25 mouse cellular contexts compared by ENCODE assay signal in the genomic region with DNA sequence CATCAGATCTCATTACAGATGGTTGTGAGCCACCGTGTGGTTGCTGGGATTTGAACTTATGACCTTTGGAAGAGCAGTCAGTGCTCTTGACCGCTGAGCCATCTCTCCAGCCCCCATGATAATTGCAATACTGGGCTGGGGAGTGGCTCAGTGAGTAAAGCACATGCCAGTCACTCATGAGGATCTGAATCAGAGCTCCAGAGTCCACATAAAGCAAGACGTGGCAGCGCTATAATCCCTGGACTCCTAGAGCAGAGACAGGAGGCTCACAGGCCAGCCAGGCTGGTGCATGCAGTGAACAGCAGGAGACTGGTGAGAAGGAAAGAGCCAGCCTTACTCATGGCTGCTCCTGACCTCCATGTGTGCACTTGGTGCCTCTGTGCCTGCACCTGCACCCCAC. TPM values are rescaled to one million over a fixed set of nuclear protein-coding genes. Genes with fewer than 3 reads are reported as not detected.
"Had no signal": no experiment of that assay in that cellular context is flagged by ENCODE, and none has a peak within 500 bp of the region (broad histone marks: within the 10 kb centered on the region; RNA-seq: fewer than 3 reads in every experiment).

No protein-coding gene starts in this region.

- H3K4me1 ChIP-seq: kidney, embryonic 15.5 days; limb, embryonic 10.5 days; limb, embryonic 13.5 days; liver, embryonic 12.5 days; liver, embryonic 15.5 days; lung, embryonic 15.5 days; midbrain, embryonic 10.5 days; midbrain, embryonic 13.5 days had no signal

- H3K27ac ChIP-seq: kidney, embryonic 15.5 days; layer of hippocampus, adult 2 months; limb, embryonic 10.5 days; limb, embryonic 13.5 days; liver, embryonic 12.5 days; liver, embryonic 15.5 days; lung, embryonic 15.5 days; midbrain, embryonic 10.5 days; midbrain, embryonic 13.5 days had no signal

- H3K9ac ChIP-seq: kidney, embryonic 15.5 days; limb, embryonic 13.5 days; liver, embryonic 12.5 days; liver, embryonic 15.5 days; lung, embryonic 15.5 days; midbrain, embryonic 13.5 days had no signal

- H3K9me3 ChIP-seq: kidney, embryonic 15.5 days; limb, embryonic 10.5 days; limb, embryonic 13.5 days; liver, embryonic 12.5 days; liver, embryonic 15.5 days; lung, embryonic 15.5 days; midbrain, embryonic 10.5 days; midbrain, embryonic 13.5 days had no signal

- H3K27me3 ChIP-seq: kidney, embryonic 15.5 days; limb, embryonic 13.5 days; liver, embryonic 12.5 days; liver, embryonic 15.5 days; lung, embryonic 15.5 days; midbrain, embryonic 13.5 days had no signal

- H3K4me3 ChIP-seq: kidney, embryonic 15.5 days; layer of hippocampus, adult 2 months; limb, embryonic 10.5 days; limb, embryonic 13.5 days; liver, embryonic 12.5 days; liver, embryonic 15.5 days; lung, embryonic 15.5 days; midbrain, embryonic 10.5 days; midbrain, embryonic 13.5 days; myocyte had no signal

- ATAC-seq: liver, embryonic 12.5 days; midbrain, embryonic 13.5 days; midbrain, embryonic 16.5 days had no signal

- H3K4me2 ChIP-seq: kidney, embryonic 15.5 days; limb, embryonic 13.5 days; liver, embryonic 12.5 days; liver, embryonic 15.5 days; lung, embryonic 15.5 days; midbrain, embryonic 13.5 days had no signal

- H3K36me3 ChIP-seq: kidney, embryonic 15.5 days; limb, embryonic 10.5 days; limb, embryonic 13.5 days; liver, embryonic 12.5 days; liver, embryonic 15.5 days; lung, embryonic 15.5 days; midbrain, embryonic 10.5 days; midbrain, embryonic 13.5 days had no signal

- DNase-seq: kidney, adult 8-10 months; kidney, postnatal 14 days; kidney, postnatal 4 days; layer of hippocampus, adult 9-11 months; liver; lung, adult 18-20 months; lung, postnatal 10 days; lung, postnatal 36 days; right cerebral cortex, adult 18-20 months; right cerebral cortex, postnatal 25 days; thymus, adult 2 months; thymus, postnatal 14 days; thymus, postnatal 4 days had no signal

RNA-seq across cellular contexts. Expression of a gene that starts 22.0 kb away (rescaled TPM):
- total RNA-seq: monocyte, adult 5-6 weeks had no signal
